Mouse (Mus musculus): ENCODE results near the gene Cd52.

DNA sequence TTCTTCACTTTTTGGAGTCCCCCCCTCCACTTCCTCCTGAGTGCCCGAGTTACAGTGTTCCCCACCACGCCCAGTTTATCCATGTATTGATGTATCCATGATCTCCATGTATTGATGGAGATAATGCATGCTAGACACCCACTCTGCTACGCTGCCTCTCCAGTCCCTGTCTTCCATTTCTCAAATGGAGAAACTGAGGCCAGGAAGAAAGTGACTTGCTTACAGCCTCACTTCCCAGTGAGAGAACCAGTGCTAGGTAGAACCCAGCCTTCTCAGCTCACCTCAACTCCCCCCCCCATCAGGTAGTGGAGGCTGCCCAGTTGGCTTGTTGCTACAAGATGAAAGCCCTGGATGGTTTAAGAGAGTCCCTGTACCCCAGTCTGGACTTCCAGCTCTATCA lies 41.3 kb downstream of the Cd52 start, which contains the start of gene Zfp683:
- TF ChIP-seq CTCF (IDR thresholded peaks at IDR 0.05; ENCODE audit: low read depth) (no peak), EP300 (optimal IDR thresholded peaks at IDR 0.05) (no peak)

All from stomach, postnatal 0 days (tissue).